Mouse (Mus musculus) liver, adult 10 weeks (tissue): Measurements from ENCODE around the gene Ddx6. TPM values are rescaled to one million over a fixed set of nuclear protein-coding genes. Genes with fewer than 3 reads are reported as not detected.

ENCODE experiments used
- polyA plus RNA-seq: library from polyadenylated mRNA; stranded (reverse); fragments of 350-450 nt; fragmentation: Illumina TruSeq; extraction: RNeasy Lipid Tissue Mini Kit (QIAGEN cat#74804); gene quantifications from one replicate; pipeline ENCODE4 v1.2.3, GENCODE M21; 2014; ENCODE audit warnings: low read depth, low replicate concordance

The Ddx6 gene
- 60.4 TPM for polyA plus RNA-seq

DNA sequence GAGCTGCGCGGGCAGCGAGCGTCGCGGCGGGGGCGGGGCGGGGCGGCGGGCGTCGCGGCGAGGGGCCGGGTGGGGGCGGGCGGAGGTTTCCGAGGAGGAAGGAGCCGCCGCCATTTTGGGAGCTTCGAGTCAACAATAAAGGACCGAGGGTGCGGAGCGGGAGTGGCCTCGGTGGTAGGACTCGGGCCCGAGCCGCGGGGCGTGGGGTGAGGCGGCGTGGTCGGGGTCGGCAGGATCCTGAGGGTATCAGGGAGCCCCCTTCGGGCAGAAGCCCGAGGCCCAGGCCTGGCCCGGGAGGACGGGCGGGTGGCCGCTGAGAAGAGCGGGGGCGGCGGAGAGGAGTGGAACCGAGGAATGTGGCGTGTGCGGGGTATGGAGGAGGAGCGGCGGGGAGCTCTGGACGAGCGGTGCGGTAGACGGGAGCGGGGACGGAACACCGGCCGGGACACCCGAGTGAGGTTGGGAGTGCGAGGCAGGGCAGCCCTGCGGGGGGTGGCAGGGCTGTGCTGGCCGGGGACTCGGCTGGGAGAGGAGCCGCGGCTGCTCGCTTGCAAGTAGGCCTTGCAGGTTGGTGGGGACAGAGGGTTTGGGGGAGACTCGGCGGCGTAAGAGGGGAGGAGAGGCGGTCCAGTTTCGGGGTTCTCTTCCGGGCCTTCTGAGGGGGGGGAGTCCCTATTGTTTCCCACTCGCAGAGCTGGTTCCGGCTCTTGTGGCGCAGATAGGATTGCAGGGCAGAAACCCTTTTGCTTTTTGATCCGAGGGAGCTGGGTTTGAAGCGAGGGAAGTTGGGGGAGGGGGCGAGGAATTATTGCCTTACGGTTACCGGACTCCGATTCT lies at the start of gene Ddx6:
Gene Ddx6, plus strand, starts transcription at position 114 of the 837 bp plus-strand sequence.

DNA sequence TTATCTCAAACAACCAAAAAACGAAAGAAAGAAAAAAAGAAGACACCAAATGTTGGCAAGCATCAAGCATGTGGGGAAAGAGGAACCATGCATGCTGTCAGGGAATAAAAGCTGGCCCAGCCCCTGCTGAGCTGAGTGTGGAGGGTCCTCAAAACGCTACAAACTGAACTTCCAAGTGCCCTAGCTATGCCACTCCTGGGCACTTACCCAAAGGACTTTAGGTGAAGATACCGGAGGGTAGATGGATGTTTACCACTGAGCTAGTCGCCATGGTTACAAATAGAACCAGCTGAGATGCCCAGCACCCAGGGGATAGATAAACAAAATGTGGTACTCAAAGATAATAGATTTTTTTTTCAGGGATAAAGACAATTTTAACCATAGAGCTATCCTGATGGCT lies 43.1 kb upstream of the Ddx6 start, which contains the start of gene Cxcr5:
Gene Cxcr5, minus strand, starts transcription at position 281 of the 400 bp plus-strand sequence.

DNA sequence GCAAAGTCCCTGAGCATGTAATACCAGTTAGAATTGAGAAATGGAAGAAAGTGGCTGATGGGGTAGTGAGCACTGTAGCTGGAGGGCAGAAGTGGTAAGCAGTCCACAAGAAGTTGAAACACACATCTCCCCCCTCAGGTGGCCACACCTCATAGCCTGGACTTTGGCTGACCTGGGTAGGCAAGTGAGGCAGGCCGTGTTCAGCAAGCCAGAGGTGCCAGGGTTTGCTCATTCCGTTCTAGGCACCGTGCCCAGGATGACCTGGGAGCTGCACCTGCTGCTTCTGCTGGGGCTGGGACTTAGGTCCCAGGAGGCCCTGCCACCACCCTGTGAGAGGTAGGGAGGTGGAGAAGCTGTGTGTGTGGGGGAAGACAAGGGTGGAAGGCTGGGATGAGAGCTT lies 68.3 kb downstream of the Ddx6 start, which contains the start of gene Treh:
Gene Treh, plus strand, starts transcription at position 229 of the 400 bp plus-strand sequence.

Other genes starting within 250 kb of the Ddx6 start
- 8.1 TPM for gene Vps11, start 243.2 kb upstream of the Ddx6 start, polyA plus RNA-seq
- gene Hyou1, start 225.4 kb upstream of the Ddx6 start, polyA plus RNA-seq: 21.1 TPM
- gene Slc37a4, start 208.0 kb upstream of the Ddx6 start, polyA plus RNA-seq: 32.4 TPM
- gene Rps25, start 197.8 kb upstream of the Ddx6 start, polyA plus RNA-seq: 495 TPM
- gene Trappc4, start 197.3 kb upstream of the Ddx6 start, polyA plus RNA-seq: 20.4 TPM
- 16.2 TPM for gene Ccdc84, start 186.3 kb upstream of the Ddx6 start, polyA plus RNA-seq
- gene Foxr1, start 163.8 kb upstream of the Ddx6 start, polyA plus RNA-seq: not detected
- gene Upk2, start 149.9 kb upstream of the Ddx6 start, polyA plus RNA-seq: not detected
- 0.82 TPM for gene Bcl9l, start 122.1 kb upstream of the Ddx6 start, polyA plus RNA-seq
- 0.24 TPM for gene Cxcr5, start 43.0 kb upstream of the Ddx6 start, polyA plus RNA-seq
- 0.37 TPM for gene Treh, start 68.3 kb downstream of the Ddx6 start, polyA plus RNA-seq
- gene Phldb1, start 130.3 kb downstream of the Ddx6 start, polyA plus RNA-seq: not detected
- 170 TPM for gene Arcn1, start 163.0 kb downstream of the Ddx6 start, polyA plus RNA-seq
- 22.3 TPM for gene Ift46, start 163.0 kb downstream of the Ddx6 start, polyA plus RNA-seq
- gene Tmem25, start 194.4 kb downstream of the Ddx6 start, polyA plus RNA-seq: 8.2 TPM
- 104 TPM for gene Ttc36, start 198.2 kb downstream of the Ddx6 start, polyA plus RNA-seq